Mouse (Mus musculus) kidney, postnatal 0 days (tissue): ENCODE data around the gene G6pc3. TPM values are rescaled to one million over a fixed set of nuclear protein-coding genes. Genes with fewer than 3 reads are reported as not detected.

Source experiments
- ATAC-seq: fragments of 200-750 bp; cut with Nextera tagmentation; replicated peaks from 2 replicates; pipeline ENCODE4 v1.8.0; 2017; ENCODE audit warnings: low read depth, moderate number of reproducible peaks, moderate TSS enrichment, moderate library complexity; ENCODE audit not compliant: low FRiP score
- DNase-seq: peaks from one replicate; pipeline ENCODE4 v3.0.0-alpha.2; 2016; ENCODE audit warnings: low spot score
- H3K27ac ChIP-seq: fragments of 300-500 bp; sonication (generic); 2 replicates; pipeline ENCODE4 v1.5.1; 2014; ENCODE audit warnings: mild to moderate bottlenecking
- H3K27me3 ChIP-seq: fragments of 300-500 bp; sonication (generic); 2 replicates; pipeline ENCODE4 v1.6.1; 2014; ENCODE audit warnings: low read length, mixed read lengths; ENCODE audit not compliant: insufficient read depth
- H3K36me3 ChIP-seq: fragments of 300-500 bp; sonication (generic); 2 replicates; pipeline ENCODE4 v1.6.1; 2014; ENCODE audit warnings: low read length, mixed read lengths; ENCODE audit not compliant: insufficient read depth
- H3K4me1 ChIP-seq: fragments of 300-500 bp; sonication (generic); replicated peaks from 2 replicates; pipeline ENCODE4 v1.6.1; 2014; ENCODE audit warnings: antibody characterized with exemption, low read length, mixed read lengths; ENCODE audit not compliant: insufficient read depth
- H3K4me2 ChIP-seq: fragments of 300-500 bp; sonication (generic); 2 replicates; pipeline ENCODE4 v1.6.1; 2014; ENCODE audit warnings: mild to moderate bottlenecking, low read length, moderate library complexity, mixed read lengths
- H3K4me3 ChIP-seq: fragments of 300-500 bp; sonication (generic); replicated peaks from 2 replicates; pipeline ENCODE4 v1.5.1; 2014; ENCODE audit warnings: low read depth, low read length
- H3K9ac ChIP-seq: fragments of 300-500 bp; sonication (generic); 2 replicates; pipeline ENCODE4 v1.6.1; 2014; ENCODE audit warnings: low read depth, low read length
- H3K9me3 ChIP-seq: fragments of 300-500 bp; sonication (generic); replicated peaks from 2 replicates; pipeline ENCODE4 v1.6.1; 2016; ENCODE audit warnings: low read length, inconsistent platforms, mixed read lengths
- CTCF ChIP-seq: IDR thresholded peaks from 2 replicates; pipeline ENCODE4 v1.5.1; 2016; ENCODE audit warnings: antibody characterized with exemption, low read depth, mild to moderate bottlenecking, moderate library complexity
- WGBS: fragments of 180-500 bp; shearing (Covaris S2); extraction: QIAGEN DNeasy Blood & Tissue Kit; methylation state at CpG from one replicate; pipeline ENCODE4 v1.1.7; 2014; 5-methylcytosine and 5-hydroxymethylcytosine counted together
- polyA plus RNA-seq: library from polyadenylated mRNA; unstranded; fragments of >200 nt; fragmentation: Nextera tagmentation; extraction: Ambion mirVana; gene quantifications from 2 replicates; pipeline ENCODE4 v1.2.1, GENCODE M21; 2015

The G6pc3 gene
- polyA plus RNA-seq, 1 experiment from 2014 or later = 43.6 TPM

DNA sequence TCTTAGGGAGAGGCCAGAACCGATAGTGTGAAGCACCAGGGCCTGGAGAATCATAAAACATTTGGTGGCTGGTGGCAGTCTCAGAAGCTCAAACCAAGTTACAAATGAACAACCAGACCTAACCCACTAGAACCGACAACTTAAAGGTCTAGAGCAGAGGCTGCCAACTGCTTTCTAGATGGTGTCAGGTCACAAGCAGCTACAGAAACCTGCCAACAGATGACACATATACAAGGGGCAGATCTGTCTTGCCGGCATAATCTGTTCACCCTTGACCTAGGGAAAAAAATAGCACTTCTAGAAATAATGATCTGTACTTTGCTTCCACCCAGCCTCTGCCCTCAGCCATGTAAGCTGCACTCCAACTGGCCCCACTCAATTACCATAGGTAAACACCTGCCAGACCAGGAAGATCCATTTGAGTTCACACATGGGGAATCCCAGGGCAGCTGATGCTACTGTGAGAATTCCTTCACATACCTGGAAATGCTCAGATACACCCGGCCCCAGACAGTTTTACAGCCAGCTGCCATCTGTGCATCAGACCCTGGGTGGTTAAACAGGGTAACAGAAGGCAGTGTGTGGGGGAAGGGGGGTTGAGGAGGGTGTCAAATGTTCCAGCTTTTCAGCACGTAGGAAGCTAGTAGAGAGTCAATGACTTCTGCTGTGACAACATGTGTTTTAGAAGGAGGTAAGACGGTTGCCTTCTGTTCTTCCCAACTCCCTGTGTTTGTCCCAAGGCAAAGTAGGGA is 23.3 kb upstream of the G6pc3 start:
- Histone ChIP-seq H3K4me2 (no peak overlapping the region), H3K4me3 (no peak overlapping the region), H3K4me1 (no peaks in the 10 kb centered on the region), H3K9me3 (no peaks in the 10 kb centered on the region), H3K27ac (no peak overlapping the region), H3K27me3 (no peaks in the 10 kb centered on the region), H3K9ac (no peak overlapping the region), H3K36me3 (peaks cover 40% of the 10 kb centered on the region)
- WGBS = 23% methylated on average over 6 of the region's 6 CpGs
- no peak for TF ChIP-seq CTCF
- DNase-seq (peak; percentile 76), ATAC-seq (peak; percentile 72)

- no peaks in the 10 kb centered on the region for H3K4me1 ChIP-seq
- H3K27me3 ChIP-seq = no peaks in the 10 kb centered on the region
- no peak overlapping the region for H3K27ac ChIP-seq
- H3K36me3 ChIP-seq = peaks cover 33% of the 10 kb centered on the region
- TF ChIP-seq CTCF = no peak
- H3K4me2 ChIP-seq = no peak overlapping the region
- ATAC-seq = no peak
- no peak overlapping the region for H3K4me3 ChIP-seq
- 74% methylated on average over 5 of the region's 5 CpGs for WGBS
- no peak overlapping the region for H3K9ac ChIP-seq
- DNase-seq = no peak
- no peaks in the 10 kb centered on the region for H3K9me3 ChIP-seq
These were observed 21.9 kb upstream of the G6pc3 start for GRCm38 (mm10) chr11:102167539-102167938.

DNA sequence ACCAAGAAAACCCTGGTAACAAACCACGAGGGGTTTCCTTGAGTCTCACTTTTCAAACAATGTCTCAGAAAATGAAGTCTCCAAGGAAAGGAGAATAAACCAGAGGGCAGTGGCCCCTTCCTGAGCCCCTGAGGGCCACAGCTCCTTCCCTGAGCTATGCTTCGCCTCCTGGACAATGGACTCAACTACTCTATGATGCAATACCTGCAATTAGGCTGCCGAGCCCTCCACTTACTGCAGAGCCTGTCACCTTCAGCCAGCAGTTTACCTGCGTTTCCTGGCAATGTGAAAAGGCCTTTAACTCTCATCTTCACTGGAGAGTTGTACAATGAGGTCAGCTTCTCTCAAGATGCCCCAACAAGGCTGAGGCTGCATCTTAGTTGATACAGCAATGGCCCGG is 20.7 kb upstream of the G6pc3 start:
- no peak overlapping the region for H3K4me2 ChIP-seq
- no peak for TF ChIP-seq CTCF
- no peak overlapping the region for H3K27ac ChIP-seq
- no peak for DNase-seq
- H3K36me3 ChIP-seq = peaks cover 29% of the 10 kb centered on the region; the same call in 1 of the 2 replicates
- no peaks in the 10 kb centered on the region for H3K9me3 ChIP-seq
- 89% methylated on average over 5 of the region's 5 CpGs for WGBS
- no peaks in the 10 kb centered on the region for H3K4me1 ChIP-seq
- ATAC-seq = no peak
- no peaks in the 10 kb centered on the region for H3K27me3 ChIP-seq
- no peak overlapping the region for H3K4me3 ChIP-seq
- H3K9ac ChIP-seq = no peak overlapping the region

GRCm38 (mm10) chr11:102179836-102180235 is 9.6 kb upstream of the G6pc3 start:
- Histone ChIP-seq H3K36me3 (no peaks in the 10 kb centered on the region), H3K27me3 (no peaks in the 10 kb centered on the region), H3K4me1 (0 out of 2 replicates have a peak, but pooled peaks cover 3% of the 10 kb centered on the region), H3K9ac (no peak overlapping the region), H3K27ac (no peak overlapping the region), H3K4me2 (no peak overlapping the region), H3K9me3 (no peaks in the 10 kb centered on the region), H3K4me3 (no peak overlapping the region)
- peak; percentile 55 for DNase-seq
- ATAC-seq = no peak
- no peak for TF ChIP-seq CTCF

DNA sequence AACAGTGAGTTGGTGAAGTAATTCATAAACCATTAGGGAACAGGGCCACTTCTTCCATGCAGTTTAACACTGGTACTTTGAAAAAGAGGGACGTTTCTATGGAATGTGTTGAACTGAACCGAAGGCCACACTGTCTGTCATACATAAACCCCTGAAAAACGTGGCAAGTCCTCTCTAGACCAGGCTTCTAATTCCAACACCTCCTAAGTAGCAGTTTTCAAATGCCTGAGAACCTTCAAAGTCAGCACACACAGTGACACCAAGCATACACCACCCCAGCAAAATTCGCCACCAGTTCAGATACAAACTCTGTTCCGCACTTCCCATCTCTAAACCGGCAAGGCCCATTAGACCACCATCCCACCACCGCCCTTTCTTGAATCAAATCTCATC is 5.2 kb upstream of the G6pc3 start:
- Histone ChIP-seq H3K27me3 (no peaks in the 10 kb centered on the region), H3K4me3 (peak overlapping the region; percentile 87), H3K27ac (peak overlapping the region; percentile 93), H3K4me1 (peaks cover 4% of the 10 kb centered on the region; the same call in 1 of the 2 replicates), H3K9me3 (no peaks in the 10 kb centered on the region), H3K9ac (peak overlapping the region; percentile 89), H3K4me2 (peak overlapping the region; percentile 82), H3K36me3 (no peaks in the 10 kb centered on the region)
- DNase-seq (peak; percentile 30), ATAC-seq (no peak)
- WGBS = 2% methylated on average over 7 of the region's 7 CpGs
- no peak for TF ChIP-seq CTCF

DNA sequence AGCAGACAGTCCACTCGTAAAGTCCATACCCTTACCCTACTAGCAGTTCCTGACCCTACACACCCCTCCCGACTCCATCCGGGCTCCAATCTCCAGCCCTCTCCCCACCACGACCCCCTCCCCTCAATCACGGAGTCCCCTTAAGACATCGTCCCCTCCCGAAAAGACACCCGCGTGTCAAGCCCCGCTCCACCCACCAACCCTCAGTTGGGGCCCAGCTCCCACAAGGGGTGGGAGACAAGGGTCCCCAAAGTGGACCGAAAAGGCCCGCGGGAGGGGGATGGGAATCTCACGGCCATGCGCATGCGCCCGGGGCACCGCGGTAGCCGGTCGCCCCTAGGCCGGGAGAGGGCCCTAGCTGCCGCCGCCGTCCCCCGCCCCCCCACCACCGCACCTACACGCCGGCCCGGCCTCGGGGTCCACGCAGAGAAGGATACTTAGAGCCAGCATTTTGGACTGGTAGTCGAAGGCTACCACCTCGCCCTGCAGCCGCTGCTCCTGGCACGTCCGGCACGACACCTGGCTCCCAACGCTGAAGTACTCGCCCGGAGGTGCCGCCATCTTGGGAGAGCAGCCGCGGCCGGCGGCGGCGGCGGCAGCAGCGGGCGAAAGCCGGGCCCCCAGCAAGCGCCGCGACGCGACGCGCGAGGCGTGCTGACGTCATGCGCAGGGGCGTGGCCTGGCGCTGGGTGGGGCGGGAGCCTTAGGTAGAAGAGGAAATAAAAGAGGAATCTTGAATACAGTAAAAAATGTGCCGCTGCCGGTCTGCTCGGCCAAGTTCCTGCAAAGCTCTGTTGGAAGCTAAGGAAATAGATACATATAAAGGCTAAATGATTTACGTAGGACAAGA is 4.5 kb upstream of the G6pc3 start, which contains the start of gene Lsm12:
Gene Lsm12 (minus strand): TSS at position 651 of the 850 bp plus-strand sequence.
- Histone ChIP-seq H3K27ac (peak within 1 kb of the TSS; percentile 93), H3K4me2 (peak within 1 kb of the TSS; percentile 82), H3K4me3 (peak within 1 kb of the TSS; percentile 87), H3K36me3 (no peaks in the 10 kb centered on the region), H3K27me3 (no peaks in the 10 kb centered on the region), H3K4me1 (peaks cover 4% of the 10 kb centered on the region; the same call in 1 of the 2 replicates), H3K9me3 (no peaks in the 10 kb centered on the region), H3K9ac (peak within 1 kb of the TSS; percentile 89)
- 2% methylated on average over 61 of the region's 70 CpGs for WGBS
- DNase-seq (peak; percentile 94), ATAC-seq (peak; percentile 83)
- no peak for TF ChIP-seq CTCF
